Mouse (Mus musculus): ENCODE measurements at regions not wholly inside any gene's neighbourhood (a gene's known extent, or its start where the extent isn't known, plus 50 kb on each side); places are given as distances from the start of the nearest gene placed in this dataset.

GRCm38 (mm10) chr17:85845059-85845458 lies 157.0 kb upstream of the Six2 start:
- in situ Hi-C loops (cut with MboI, MseI), result no loop called here

- in situ Hi-C loops (cut with MboI, MseI), result no loop called here
These were observed 156.4 kb upstream of the Six2 start for GRCm38 (mm10) chr17:85844486-85844885.

- in situ Hi-C loops (cut with MboI, MseI), result no loop called here
These were observed 135.0 kb upstream of the Six2 start for GRCm38 (mm10) chr17:85823036-85823435.

- in situ Hi-C loops (cut with MboI, MseI), result no loop called here
These were observed 133.8 kb upstream of the Six2 start for GRCm38 (mm10) chr17:85821861-85822260.

- in situ Hi-C loops (cut with MboI, MseI), result no loop called here
These were observed 130.2 kb upstream of the Six2 start for GRCm38 (mm10) chr17:85818098-85818855.

GRCm38 (mm10) chr17:85816521-85816920 lies 128.4 kb upstream of the Six2 start:
- in situ Hi-C loops (cut with MboI, MseI), result no loop called here

- in situ Hi-C loops (cut with MboI, MseI), result no loop called here
These were observed 128.0 kb upstream of the Six2 start for GRCm38 (mm10) chr17:85816056-85816455.

GRCm38 (mm10) chr17:85808580-85808979 lies 120.5 kb upstream of the Six2 start:
- in situ Hi-C loops (cut with MboI, MseI), result no loop called here

- in situ Hi-C loops (cut with MboI, MseI), result no loop called here
These were observed 117.8 kb upstream of the Six2 start for GRCm38 (mm10) chr17:85805726-85806359.

- in situ Hi-C loops (cut with MboI, MseI), result no loop called here
These were observed 116.6 kb upstream of the Six2 start for GRCm38 (mm10) chr17:85804631-85805030.

GRCm38 (mm10) chr17:85801734-85802133 lies 113.7 kb upstream of the Six2 start:
- in situ Hi-C loops (cut with MboI, MseI), result no loop called here

GRCm38 (mm10) chr17:85801079-85801605 lies 113.1 kb upstream of the Six2 start:
- in situ Hi-C loops (cut with MboI, MseI), result no loop called here

- in situ Hi-C loops (cut with MboI, MseI), result no loop called here
These were observed 112.4 kb upstream of the Six2 start for GRCm38 (mm10) chr17:85800357-85801078.

GRCm38 (mm10) chr17:85799865-85800356 lies 111.8 kb upstream of the Six2 start:
- in situ Hi-C loops (cut with MboI, MseI), result loop anchor here (5.0 kb wide), 1 partner anchor 83 kb away; no protein-coding TSS in a partner anchor

- in situ Hi-C loops (cut with MboI, MseI), result loop anchor here (5.0 kb wide), 1 partner anchor 82 kb away; no protein-coding TSS in a partner anchor
These were observed 111.2 kb upstream of the Six2 start for GRCm38 (mm10) chr17:85799081-85799864.

GRCm38 (mm10) chr17:85797755-85798154 lies 109.7 kb upstream of the Six2 start:
- in situ Hi-C loops (cut with MboI, MseI), result loop anchor here (5.0 kb wide), 1 partner anchor 80 kb away; no protein-coding TSS in a partner anchor

- in situ Hi-C loops (cut with MboI, MseI), result loop anchor here (5.0 kb wide), 1 partner anchor 79 kb away; no protein-coding TSS in a partner anchor
These were observed 107.7 kb upstream of the Six2 start for GRCm38 (mm10) chr17:85795820-85796219.

GRCm38 (mm10) chr17:85785625-85786294 lies 97.7 kb upstream of the Six2 start:
- in situ Hi-C loops (cut with MboI, MseI), result no loop called here

- in situ Hi-C loops (cut with MboI, MseI), result no loop called here
These were observed 92.4 kb upstream of the Six2 start for GRCm38 (mm10) chr17:85780477-85780876.

- in situ Hi-C loops (cut with MboI, MseI), result no loop called here
These were observed 88.8 kb upstream of the Six2 start for GRCm38 (mm10) chr17:85776876-85777275.
